Mouse (Mus musculus) limb, embryonic 14.5 days (tissue): Measurements from ENCODE around the gene Vmn2r77. TPM values are rescaled to one million over a fixed set of nuclear protein-coding genes. Genes with fewer than 3 reads are reported as not detected.
A peak's percentile ranks its signal among the peaks of the same experiment; 100 is the strongest.
"Not testable (repeated sequence)": the region's sequence is repeated elsewhere in the genome, so short reads cannot be mapped to it uniquely, and the experiment has no call there.

Experiments
- ATAC-seq: fragments of 200-750 bp; cut with Nextera tagmentation; 2 replicates; pipeline ENCODE4 v1.8.0; 2017; ENCODE audit warnings: low read depth, moderate number of reproducible peaks, moderate TSS enrichment; ENCODE audit not compliant: low FRiP score
- DNase-seq: peaks from one replicate; pipeline ENCODE4 v3.0.0-alpha.2; 2015; ENCODE audit warnings: low spot score
- H3K27ac ChIP-seq: fragments of 300-500 bp; sonication (generic); replicated peaks from 2 replicates; pipeline ENCODE4 v1.5.1; 2014; ENCODE audit warnings: low read depth, mild to moderate bottlenecking, low read length, moderate library complexity, mixed read lengths
- H3K27me3 ChIP-seq: fragments of 300-500 bp; sonication (generic); 2 replicates; pipeline ENCODE4 v1.6.1; 2014; ENCODE audit warnings: low read length, mixed read lengths; ENCODE audit not compliant: control insufficient read depth, insufficient read depth
- H3K36me3 ChIP-seq: fragments of 300-500 bp; sonication (generic); 2 replicates; pipeline ENCODE4 v1.6.1; 2014; ENCODE audit warnings: mild to moderate bottlenecking, low read length, moderate library complexity, mixed read lengths; ENCODE audit not compliant: control insufficient read depth, insufficient read depth
- H3K4me1 ChIP-seq: fragments of 300-500 bp; sonication (generic); 2 replicates; pipeline ENCODE4 v1.6.1; 2014; ENCODE audit warnings: antibody characterized with exemption, low read length, mixed read lengths; ENCODE audit not compliant: control insufficient read depth, insufficient read depth
- H3K4me2 ChIP-seq: fragments of 300-500 bp; sonication (generic); replicated peaks from 2 replicates; pipeline ENCODE4 v1.6.1; 2014; ENCODE audit warnings: low read depth, mild to moderate bottlenecking, low read length, moderate library complexity; ENCODE audit not compliant: severe bottlenecking
- H3K4me3 ChIP-seq: fragments of 300-500 bp; sonication (generic); replicated peaks from 2 replicates; pipeline ENCODE4 v1.5.1; 2014; ENCODE audit warnings: low read length
- H3K9ac ChIP-seq: fragments of 300-500 bp; sonication (generic); 2 replicates; pipeline ENCODE4 v1.6.1; 2014; ENCODE audit warnings: mild to moderate bottlenecking, low read depth, low read length, moderate library complexity; ENCODE audit not compliant: severe bottlenecking
- H3K9me3 ChIP-seq: fragments of 300-500 bp; sonication (generic); 2 replicates; pipeline ENCODE4 v1.6.1; 2016; ENCODE audit warnings: low read length; ENCODE audit not compliant: control insufficient read depth
- POLR2A ChIP-seq: fragments of 200-500 bp; IDR thresholded peaks from 2 replicates; pipeline ENCODE4 v1.8.0; 2012; ENCODE audit warnings: inconsistent platforms, mild to moderate bottlenecking, moderate library complexity, borderline replicate concordance; ENCODE audit not compliant: insufficient read depth, insufficient read length; ENCODE audit errors: extremely low read depth
- WGBS: fragments of 180-500 bp; shearing (Covaris S2); extraction: QIAGEN DNeasy Blood & Tissue Kit; methylation state at CpG from one replicate; pipeline ENCODE4 v1.1.7; 2014; 5-methylcytosine and 5-hydroxymethylcytosine counted together
- polyA plus RNA-seq, 2 experiments: library from polyadenylated mRNA; depleted of rRNA in 1 of 2; stranded (reverse) in 1 of 2; unstranded in 1 of 2; fragments of >200 nt; fragmentation: Nextera tagmentation in 1 of 2; extraction: Ambion mirVana in 1 of 2; gene quantifications; 2 replicates each; pipeline versions ENCODE4 v1.2.1 to v1.2.3; 2012 to 2014

Vmn2r77 gene
- not detected in 2 replicates for polyA plus RNA-seq (2012; rRNA removed)
- not detected in 2 replicates for polyA plus RNA-seq (2014; fragmentation: Nextera tagmentation; extraction: Ambion mirVana)

GRCm38 (mm10) chr7:86794727-86795126 lies at the start of gene Vmn2r77:
Gene Vmn2r77, plus strand, starts transcription at chr7:86795027.
- no peaks in the 10 kb centered on the region for H3K4me1 ChIP-seq
- H3K9ac ChIP-seq = no peak within 1 kb of the TSS
- TF ChIP-seq POLR2A = no peak
- no peak within 1 kb of the TSS for H3K27ac ChIP-seq
- no peak within 1 kb of the TSS for H3K4me2 ChIP-seq
- no peaks in the 10 kb centered on the region for H3K36me3 ChIP-seq
- H3K4me3 ChIP-seq = no peak within 1 kb of the TSS
- H3K27me3 ChIP-seq = no peaks in the 10 kb centered on the region
- no peaks in the 10 kb centered on the region for H3K9me3 ChIP-seq
- ATAC-seq = no peak
- DNase-seq = no peak

- no peak for DNase-seq
- H3K27me3 ChIP-seq = no peaks in the 10 kb centered on the region
These were observed 34.1 kb upstream of the Vmn2r77 start for GRCm38 (mm10) chr7:86760751-86761150.

GRCm38 (mm10) chr7:86764628-86765027 lies 30.2 kb upstream of the Vmn2r77 start:
- Histone ChIP-seq H3K27me3 (no peaks in the 10 kb centered on the region), H3K36me3 (no peaks in the 10 kb centered on the region), H3K4me1 (no peaks in the 10 kb centered on the region), H3K4me3 (no peak overlapping the region), H3K27ac (no peak overlapping the region), H3K4me2 (no peak overlapping the region), H3K9me3 (no peaks in the 10 kb centered on the region), H3K9ac (no peak overlapping the region)
- no peak for TF ChIP-seq POLR2A
- ATAC-seq (no peak), DNase-seq (no peak)

More at GRCm38 (mm10) chr7:86760751-86761150, 34.1 kb upstream of the Vmn2r77 start:
- TF ChIP-seq POLR2A = no peak
- Histone ChIP-seq H3K9ac (no peak overlapping the region), H3K4me1 (no peaks in the 10 kb centered on the region), H3K27ac (no peak overlapping the region), H3K36me3 (no peaks in the 10 kb centered on the region), H3K4me2 (no peak overlapping the region), H3K9me3 (no peaks in the 10 kb centered on the region), H3K4me3 (no peak overlapping the region)
- ATAC-seq = no peak
- WGBS = 75% methylated on average over 1 of the region's 1 CpGs

- H3K27ac ChIP-seq = no peak overlapping the region
- H3K9ac ChIP-seq = no peak overlapping the region
- H3K4me2 ChIP-seq = no peak overlapping the region
- no peak overlapping the region for H3K4me3 ChIP-seq
- H3K4me1 ChIP-seq = no peaks in the 10 kb centered on the region; the same call in 1 of the 2 replicates
- no peaks in the 10 kb centered on the region for H3K27me3 ChIP-seq
- DNase-seq (no peak), ATAC-seq (no peak)
- H3K9me3 ChIP-seq = no peaks in the 10 kb centered on the region
- WGBS = 82% methylated on average over 3 of the region's 3 CpGs
- no peak for TF ChIP-seq POLR2A
- H3K36me3 ChIP-seq = no peaks in the 10 kb centered on the region
These were observed 23.2 kb upstream of the Vmn2r77 start for GRCm38 (mm10) chr7:86771621-86772020.

GRCm38 (mm10) chr7:86775617-86776325 lies 19.1 kb upstream of the Vmn2r77 start, which contains the start of gene Folh1:
Gene Folh1, minus strand, starts transcription at chr7:86775943.
- Histone ChIP-seq H3K4me2 (peak within 1 kb of the TSS; percentile 33), H3K4me1 (no peaks in the 10 kb centered on the region; the same call in 1 of the 2 replicates), H3K27ac (no peak within 1 kb of the TSS), H3K9me3 (no peaks in the 10 kb centered on the region), H3K27me3 (no peaks in the 10 kb centered on the region), H3K9ac (no peak within 1 kb of the TSS), H3K36me3 (no peaks in the 10 kb centered on the region), H3K4me3 (peak within 1 kb of the TSS; percentile 17; the same call in 1 of the 2 replicates)
- no peak for TF ChIP-seq POLR2A
- 8% methylated on average over 11 of the region's 11 CpGs for WGBS
- no peak for ATAC-seq
- DNase-seq = peak; percentile 25

- H3K36me3 ChIP-seq, H3K4me2 ChIP-seq, H3K4me3 ChIP-seq, DNase-seq, H3K4me1 ChIP-seq, H3K9me3 ChIP-seq, H3K9ac ChIP-seq, H3K27me3 ChIP-seq, H3K27ac ChIP-seq, ATAC-seq: not testable (repeated sequence)
- 86% methylated on average over 3 of the region's 5 CpGs for WGBS
These were observed 20.4 kb downstream of the Vmn2r77 start for GRCm38 (mm10) chr7:86815241-86815640.

- not testable (repeated sequence) for H3K9me3 ChIP-seq, H3K27me3 ChIP-seq, H3K4me3 ChIP-seq, DNase-seq, H3K36me3 ChIP-seq, H3K27ac ChIP-seq, ATAC-seq, H3K4me1 ChIP-seq, H3K4me2 ChIP-seq, H3K9ac ChIP-seq
- 89% methylated on average over 6 of the region's 6 CpGs for WGBS
These were observed 20.9 kb downstream of the Vmn2r77 start for GRCm38 (mm10) chr7:86815716-86816115.
